Mouse (Mus musculus) neural tube, embryonic 10.5 days (tissue): ENCODE measurements at regions not wholly inside any gene's neighbourhood (a gene's known extent, or its start where the extent isn't known, plus 50 kb on each side); places are given as distances from the start of the nearest gene placed in this dataset.

Source experiments
- DNase-seq: peaks from one replicate; pipeline ENCODE4 v3.0.0-alpha.2; 2017; ENCODE audit warnings: low spot score; ENCODE audit errors: extremely low spot score

- no peak for DNase-seq
Measured at GRCm38 (mm10) chr2:38420498-38420897, 81.4 kb downstream of the Lhx2 start.

- DNase-seq = no peak
Measured at GRCm38 (mm10) chr2:38422406-38422805, 83.3 kb downstream of the Lhx2 start.

DNA sequence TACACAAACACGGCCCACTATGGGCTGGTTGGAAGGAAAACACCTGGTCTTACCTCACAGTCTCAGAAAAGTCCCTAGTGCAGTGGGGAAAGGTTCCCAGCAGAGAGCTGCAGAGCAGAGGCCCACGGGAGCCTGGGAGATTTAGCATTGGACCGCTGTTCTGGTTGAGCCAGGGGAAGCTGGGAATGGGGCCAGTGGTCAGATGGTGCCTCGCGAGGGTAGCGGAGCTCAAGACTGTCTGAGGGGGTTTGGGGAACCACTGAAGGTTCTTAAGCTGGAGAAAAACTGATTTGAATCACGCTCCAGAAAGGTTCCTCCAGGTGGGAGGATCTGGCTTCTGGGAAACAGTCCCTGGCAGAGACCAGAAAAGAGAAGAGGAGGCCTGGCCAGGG lies 84.8 kb downstream of the Lhx2 start:
- no peak for DNase-seq

DNA sequence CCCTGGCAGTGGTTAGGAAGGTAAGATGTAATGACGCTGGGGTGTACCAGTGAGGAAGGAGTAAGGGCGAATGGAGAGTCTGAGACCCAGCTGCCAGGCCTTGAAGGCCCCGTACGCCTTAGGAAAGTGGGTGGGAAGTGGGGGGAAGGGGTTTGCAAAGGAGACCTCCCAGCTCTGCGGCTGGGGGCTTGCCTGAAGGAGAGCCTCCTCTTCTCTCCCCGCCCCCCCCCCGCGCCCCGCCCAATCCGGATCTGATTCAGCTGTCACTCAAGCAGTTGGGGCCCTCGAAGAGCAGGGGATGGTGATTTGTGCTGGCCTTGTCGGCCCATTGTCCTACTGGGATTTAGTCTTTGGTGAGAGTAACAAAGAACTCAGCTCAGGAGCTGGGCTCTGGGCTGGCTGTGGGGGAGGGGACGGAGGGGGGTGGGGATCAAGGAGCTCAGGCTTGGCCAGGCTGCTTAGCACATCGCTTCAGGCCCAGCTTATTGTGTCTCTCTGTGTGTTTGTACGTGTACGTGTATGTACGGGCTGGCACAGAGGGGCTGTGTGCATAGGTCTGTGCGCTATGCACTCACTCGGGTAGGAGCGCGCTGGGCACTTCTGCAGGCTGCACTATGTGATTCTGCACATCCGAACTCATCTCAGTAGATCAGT lies 85.3 kb downstream of the Lhx2 start:
- peak; percentile 71 for DNase-seq

GRCm38 (mm10) chr2:38424976-38425375 lies 85.9 kb downstream of the Lhx2 start:
- no peak for DNase-seq

DNA sequence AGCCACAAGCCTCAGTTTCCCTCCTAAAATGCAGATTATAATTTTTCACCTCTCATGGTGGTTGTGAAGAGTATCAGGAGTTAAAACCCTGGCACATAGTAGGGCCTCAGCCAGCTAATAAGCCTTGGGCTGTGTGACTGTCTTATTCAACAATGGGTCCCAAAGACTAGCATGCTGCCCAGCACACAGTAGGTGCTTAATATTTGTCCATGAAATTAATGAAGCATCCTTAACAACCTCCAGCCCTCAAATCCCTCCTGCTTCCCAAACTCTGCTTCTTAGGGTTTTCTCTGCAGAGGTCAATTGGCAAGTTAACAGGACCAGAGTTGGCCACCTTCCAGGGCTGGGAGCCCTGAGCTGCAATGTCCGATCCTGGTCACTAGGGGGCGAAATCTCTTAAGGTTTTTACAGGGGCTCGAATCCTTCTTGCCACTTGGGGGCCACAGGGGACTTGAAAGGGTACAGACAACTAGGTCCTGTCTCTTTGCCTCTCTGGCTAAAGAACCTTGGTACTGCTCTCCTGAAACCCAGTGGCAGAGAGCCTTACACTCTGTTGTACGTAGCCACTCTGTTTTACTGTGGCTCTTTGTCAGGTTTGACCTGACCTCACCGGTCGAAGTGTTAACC lies 81.6 kb upstream of the Nek6 start:
- DNase-seq = peak; percentile 81

DNA sequence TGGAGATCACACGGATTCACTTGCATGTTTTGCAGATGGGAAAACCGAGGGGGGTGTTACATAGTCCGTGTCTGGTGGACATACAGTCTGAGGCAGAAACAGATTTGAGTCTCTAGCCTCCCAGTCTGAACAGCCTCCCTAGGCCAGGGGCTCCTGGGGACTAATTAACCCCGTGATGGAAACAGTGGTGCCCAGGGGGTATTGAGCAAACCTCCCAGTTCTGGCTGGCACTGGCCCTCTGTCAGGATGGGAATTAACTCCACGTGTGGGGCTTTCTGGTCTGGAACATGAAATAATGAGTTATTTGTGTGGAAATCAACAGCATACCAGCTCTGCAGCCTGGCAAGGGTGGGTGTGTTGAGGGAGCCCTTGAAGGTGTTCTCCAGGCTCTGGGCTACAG lies 79.9 kb upstream of the Nek6 start:
- no peak for DNase-seq

DNA sequence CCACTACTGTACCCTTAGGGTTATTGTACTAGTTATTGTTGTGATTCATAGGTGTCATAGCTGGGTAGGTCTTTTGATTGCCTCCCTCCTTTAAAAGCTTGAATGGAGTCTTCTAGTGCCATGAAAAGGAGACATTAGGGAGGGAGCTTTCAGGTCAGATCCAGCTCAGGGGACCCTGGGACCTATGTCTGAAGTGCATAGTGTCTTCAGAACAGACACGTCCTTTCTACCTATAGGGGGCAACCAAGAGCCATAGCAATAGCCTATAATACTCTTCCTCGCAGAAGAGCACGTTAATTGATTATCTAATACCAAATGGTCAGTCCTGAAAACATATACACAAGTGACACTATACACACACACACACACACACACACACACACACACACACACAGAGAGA lies 77.7 kb upstream of the Nek6 start:
- no peak for DNase-seq

- no peak for DNase-seq
Measured at GRCm38 (mm10) chr2:38436701-38437100, 74.7 kb upstream of the Nek6 start.

- DNase-seq = no peak
Measured at GRCm38 (mm10) chr2:38439191-38439590, 72.3 kb upstream of the Nek6 start.

GRCm38 (mm10) chr2:38439973-38440372 lies 71.5 kb upstream of the Nek6 start:
- no peak for DNase-seq

- DNase-seq = no peak
Measured at GRCm38 (mm10) chr2:38449092-38449491, 62.4 kb upstream of the Nek6 start.

DNA sequence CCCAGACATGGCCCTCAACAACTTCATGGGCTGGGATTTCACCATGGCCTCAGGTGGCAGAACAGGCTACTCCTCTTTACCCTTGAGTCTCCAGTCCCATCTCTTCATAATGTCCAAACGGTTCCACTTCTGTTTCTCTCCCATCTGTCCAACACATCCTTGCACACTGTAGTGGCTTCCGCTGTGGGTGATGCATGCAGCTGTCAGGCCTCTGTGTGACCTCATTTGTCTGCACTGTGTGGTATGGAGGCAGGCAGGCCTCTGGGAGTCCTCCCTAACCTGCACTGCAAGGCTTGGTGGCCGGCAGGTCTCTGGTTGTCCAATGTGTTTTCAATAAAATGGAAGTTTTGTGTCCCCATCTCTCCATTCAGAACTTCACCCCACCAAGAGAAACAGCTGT lies 54.9 kb upstream of the Nek6 start:
- no peak for DNase-seq

GRCm38 (mm10) chr2:38460367-38460766 lies 51.1 kb upstream of the Nek6 start:
- no peak for DNase-seq

DNA sequence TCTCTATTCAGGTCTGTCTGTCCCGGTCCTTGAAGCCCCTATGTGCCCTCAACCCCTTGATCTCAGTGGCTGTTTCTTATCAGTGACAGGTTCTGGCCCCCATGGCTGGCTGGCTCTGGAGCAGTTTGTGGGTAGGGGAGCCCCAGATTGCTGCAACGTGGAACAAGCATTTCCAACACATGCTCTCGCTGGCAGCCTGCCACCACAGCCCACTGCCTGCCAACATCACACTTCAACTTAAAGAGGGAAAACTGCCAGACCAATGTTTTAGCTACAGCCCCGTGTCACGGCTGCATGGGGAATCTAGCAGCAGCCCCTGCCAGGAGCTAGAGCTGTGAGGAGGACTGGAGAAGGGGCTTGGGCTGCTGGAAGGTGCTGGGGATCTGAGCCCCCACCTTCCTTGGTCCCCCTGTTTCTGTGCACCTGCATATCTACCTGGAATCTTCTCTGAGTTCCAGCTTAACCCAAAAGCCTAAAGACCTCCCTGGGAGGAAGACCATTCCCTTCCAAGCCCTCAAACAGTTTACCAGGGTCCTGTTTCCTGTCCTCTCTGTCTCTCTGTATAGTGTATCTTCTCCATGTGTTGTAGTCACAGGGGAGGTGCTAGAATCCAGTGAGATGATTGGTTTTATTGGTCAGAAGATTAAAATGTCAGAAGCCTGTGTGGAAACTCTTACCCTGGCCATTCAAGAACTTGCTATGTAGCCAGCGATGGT lies 50.5 kb upstream of the Nek6 start:
- DNase-seq = no peak
